Mouse (Mus musculus): ENCODE data around the gene Enthd1.

Gene Enthd1

DNA sequence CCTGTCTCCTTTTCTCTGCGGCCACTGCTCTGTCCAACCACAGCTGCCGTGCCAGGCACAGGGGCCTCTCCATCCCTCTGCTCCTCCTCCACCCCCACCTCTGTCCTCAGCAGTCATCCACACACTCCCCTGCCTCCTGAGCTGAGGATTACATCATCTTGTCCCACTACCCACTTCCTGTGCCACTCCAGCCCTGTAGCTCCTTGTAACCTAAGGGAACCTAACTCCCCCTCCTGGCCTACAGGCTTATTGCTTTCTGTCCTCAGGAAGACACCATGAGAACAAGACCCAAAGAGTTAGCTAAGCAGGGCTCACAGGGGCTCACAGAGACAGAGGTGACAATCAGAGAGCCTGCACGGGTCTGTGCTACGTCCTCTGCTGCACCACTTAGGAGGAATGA lies 73.5 kb downstream of the Enthd1 start:
- in situ Hi-C loops (cut with MboI, MseI): no loop called here

DNA sequence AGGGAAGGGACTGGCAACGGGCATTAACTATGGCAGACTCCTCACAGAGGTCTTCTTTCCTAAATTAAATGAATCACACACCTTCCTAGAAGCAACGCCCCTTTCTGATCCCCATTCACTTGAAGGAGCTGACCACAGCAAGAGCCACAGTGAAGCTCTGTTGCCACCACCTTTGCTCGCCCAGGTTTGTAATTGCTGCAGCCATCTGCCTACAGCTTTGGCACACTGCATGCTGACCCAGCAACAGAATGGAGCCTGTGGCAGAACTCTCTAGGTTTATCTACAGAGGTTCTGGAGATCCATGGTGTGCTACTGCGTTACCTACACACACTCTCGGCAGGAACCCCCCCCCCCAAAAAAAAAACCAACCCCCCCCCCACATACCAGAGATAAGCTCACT lies 74.8 kb downstream of the Enthd1 start:
- in situ Hi-C loops (cut with MboI, MseI): no loop called here

GRCm38 (mm10) chr15:80488658-80489057 lies 76.3 kb downstream of the Enthd1 start:
- in situ Hi-C loops (cut with MboI, MseI): no loop called here

- in situ Hi-C loops (cut with MboI, MseI): no loop called here
Observed at GRCm38 (mm10) chr15:80485601-80486000, 79.4 kb downstream of the Enthd1 start.

DNA sequence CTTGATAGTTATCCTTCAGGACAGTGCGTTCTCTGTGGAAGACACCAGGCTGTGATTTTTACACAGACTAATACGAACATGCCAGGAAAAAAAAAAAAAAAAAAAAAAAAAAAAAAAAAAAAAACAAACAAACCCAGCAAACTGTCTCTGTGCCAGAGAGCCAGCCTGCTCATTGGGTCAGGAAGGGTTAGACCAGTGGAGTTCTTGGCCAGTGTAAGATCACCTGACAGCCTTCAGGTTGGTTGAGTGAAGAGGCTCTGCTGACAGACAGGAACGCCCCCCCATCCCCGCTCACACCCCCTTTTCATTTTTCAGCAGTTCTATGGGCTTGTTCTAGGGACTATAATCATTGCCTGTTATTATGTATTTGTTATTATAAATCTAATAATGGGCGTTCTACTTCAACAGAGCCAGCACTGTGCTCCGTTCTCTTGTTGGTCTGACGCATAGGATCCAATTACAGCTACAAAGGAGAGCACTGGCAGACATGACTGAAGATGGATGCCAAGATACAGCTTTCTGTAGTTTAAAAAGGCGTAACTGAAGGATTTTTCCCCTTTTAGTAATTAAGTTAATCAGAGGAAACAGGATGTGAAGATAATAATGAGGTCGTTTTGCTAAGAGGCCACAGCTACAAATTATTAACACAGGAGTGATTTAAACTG lies 81.8 kb downstream of the Enthd1 start:
- in situ Hi-C loops (cut with MboI, MseI): no loop called here

DNA sequence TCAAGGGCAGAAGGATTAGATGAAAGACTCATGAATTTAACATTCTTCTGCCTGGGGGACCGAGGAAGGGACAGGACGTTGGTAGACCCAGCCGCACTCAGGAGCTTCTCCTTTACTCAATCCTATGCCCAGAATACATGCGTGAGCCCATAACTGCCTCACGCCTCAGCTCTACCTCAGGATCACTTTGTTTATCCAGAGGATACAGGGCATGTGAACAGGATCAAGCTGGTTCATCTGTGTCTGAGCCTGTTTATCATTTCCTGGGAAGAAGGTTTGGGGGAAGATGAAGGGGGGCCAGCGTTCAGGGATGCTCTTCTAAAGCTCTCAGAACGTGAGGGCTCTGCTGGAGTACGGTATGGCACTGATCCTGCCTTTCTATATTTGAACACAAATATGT lies 82.6 kb downstream of the Enthd1 start:
- in situ Hi-C loops (cut with MboI, MseI): no loop called here

- in situ Hi-C loops (cut with MboI, MseI): no loop called here
Observed at GRCm38 (mm10) chr15:80474429-80475002, 90.4 kb downstream of the Enthd1 start.

GRCm38 (mm10) chr15:80467876-80468275 lies 97.1 kb downstream of the Enthd1 start:
- in situ Hi-C loops (cut with MboI, MseI): no loop called here

DNA sequence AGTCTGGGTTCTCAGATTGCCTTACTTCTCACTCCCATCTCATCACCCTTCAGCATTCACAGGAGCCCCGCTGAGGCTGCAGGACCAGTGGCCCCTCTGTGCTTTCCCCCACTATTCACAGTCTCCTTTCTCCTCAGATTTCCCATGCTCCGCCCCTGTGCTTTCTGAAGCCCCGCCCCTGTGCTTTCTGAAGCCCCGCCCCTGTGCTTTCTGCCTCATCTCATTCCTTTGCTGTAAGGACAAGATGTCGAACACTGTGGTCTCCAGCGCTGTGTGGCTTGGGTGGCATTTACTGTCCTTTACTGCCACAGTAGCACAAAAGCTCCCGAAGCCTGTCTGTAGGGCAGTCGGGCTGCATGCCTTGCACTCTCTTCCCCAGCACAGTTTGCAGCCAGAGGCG lies 102.8 kb downstream of the Enthd1 start:
- in situ Hi-C loops (cut with MboI, MseI): no loop called here

DNA sequence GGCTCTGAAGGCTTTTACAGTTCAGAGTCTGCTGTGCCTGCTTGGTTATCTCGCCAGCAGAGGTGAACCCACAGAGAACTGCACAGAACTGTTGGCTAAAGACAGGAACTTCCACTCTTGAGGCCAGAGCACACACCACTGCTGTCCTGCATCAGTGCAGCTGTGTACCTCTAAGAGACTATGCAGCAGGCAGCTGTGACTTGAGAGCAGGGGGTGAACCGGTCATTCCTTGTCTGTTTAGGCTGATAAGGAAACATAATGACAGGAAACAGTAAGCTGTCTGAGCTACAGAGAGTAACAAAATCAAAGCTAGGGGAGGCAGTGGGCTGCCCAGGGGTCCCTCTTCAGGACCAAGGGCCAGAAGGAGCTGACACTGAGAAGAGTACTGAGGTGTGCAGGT lies 103.5 kb downstream of the Enthd1 start:
- in situ Hi-C loops (cut with MboI, MseI): no loop called here

- in situ Hi-C loops (cut with MboI, MseI): no loop called here
Observed at GRCm38 (mm10) chr15:80460011-80460410, 104.9 kb downstream of the Enthd1 start.

GRCm38 (mm10) chr15:80457984-80458383 lies 107.0 kb downstream of the Enthd1 start:
- in situ Hi-C loops (cut with MboI, MseI): no loop called here

DNA sequence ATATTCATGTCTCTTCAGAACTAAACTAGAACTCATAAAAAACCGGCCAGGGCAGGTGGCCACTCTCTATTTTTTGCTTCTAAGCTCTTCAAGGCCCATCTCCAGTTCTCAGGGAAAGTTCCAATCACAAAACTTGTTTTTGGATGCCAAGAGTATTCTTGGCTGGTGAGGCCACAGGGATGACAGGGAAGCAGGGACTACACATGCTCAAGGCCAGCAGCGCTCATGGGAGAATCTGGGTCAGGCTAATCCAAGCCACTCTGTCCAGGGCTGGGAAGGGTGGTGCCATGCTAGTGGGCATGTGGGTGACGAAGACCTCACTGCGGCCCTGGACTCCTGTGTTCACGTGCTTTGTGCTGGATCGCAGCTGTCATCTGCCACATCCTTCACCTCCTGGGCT lies 110.5 kb downstream of the Enthd1 start:
- in situ Hi-C loops (cut with MboI, MseI): no loop called here

- in situ Hi-C loops (cut with MboI, MseI): no loop called here
Observed at GRCm38 (mm10) chr15:80452425-80452824, 112.5 kb downstream of the Enthd1 start.

- in situ Hi-C loops (cut with MboI, MseI): no loop called here
Observed at GRCm38 (mm10) chr15:80445956-80446687, 118.8 kb downstream of the Enthd1 start.

DNA sequence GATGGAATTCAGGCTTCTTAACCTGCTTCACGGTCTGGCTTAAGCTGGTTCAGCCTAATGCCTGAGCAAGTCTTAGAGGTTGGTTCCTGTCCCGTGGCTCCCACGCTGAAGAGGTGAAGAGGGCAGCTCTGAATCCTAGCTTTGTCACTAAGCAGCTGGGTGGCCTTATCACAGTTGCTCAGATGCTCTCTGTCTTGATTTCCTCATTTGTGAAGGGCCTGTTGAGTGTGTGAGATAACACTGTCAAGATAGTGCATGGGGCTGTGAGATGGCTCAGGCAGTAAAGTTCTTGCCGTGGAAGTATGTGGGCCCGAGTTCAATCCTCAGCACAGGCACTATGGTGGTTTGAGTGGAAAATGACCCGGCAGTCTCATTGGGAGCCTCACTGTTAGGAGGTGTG lies 124.8 kb downstream of the Enthd1 start:
- in situ Hi-C loops (cut with MboI, MseI): no loop called here

DNA sequence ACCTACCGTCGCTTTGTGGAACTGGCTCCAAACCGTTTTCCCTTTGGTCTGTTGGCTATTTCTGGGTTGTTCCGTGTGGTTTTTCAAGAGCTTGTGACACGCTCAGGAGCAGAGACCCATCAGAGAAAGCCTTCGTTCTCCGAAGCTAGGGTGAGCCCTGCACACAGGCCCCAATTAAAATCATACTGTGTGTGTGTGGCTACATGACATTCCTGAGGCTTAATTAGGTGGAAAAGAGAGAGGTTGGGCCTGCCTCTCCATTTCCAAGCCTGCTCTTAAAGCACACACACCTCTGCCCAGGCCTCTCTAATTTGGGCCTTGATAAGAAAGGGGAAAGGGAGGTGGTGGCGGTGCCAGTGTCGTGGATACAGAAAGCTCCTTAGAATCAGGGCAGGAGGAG lies 126.5 kb downstream of the Enthd1 start:
- in situ Hi-C loops (cut with MboI, MseI): no loop called here

DNA sequence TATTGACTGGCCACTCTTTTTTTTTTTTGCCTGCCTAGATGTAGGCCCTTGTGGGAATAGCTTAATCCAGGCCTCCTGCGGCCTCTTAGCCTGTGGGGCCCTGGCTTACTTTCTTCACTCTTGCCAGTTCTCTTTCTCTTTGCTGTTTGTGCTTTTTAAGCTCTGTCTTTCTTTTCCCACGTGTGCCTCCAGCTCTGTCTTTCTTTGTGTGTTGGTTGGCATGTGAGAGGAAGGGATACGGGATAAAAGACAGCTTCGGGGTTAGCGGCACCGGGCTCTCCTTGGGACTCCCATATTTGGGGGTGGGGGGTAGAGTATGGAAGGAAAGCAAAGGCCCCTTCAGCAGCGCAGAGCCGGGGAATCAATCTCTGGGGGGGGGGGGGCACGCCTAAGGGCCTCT lies 127.0 kb downstream of the Enthd1 start:
- in situ Hi-C loops (cut with MboI, MseI): no loop called here

- in situ Hi-C loops (cut with MboI, MseI): no loop called here
Observed at GRCm38 (mm10) chr15:80436961-80437360, 128.0 kb downstream of the Enthd1 start.

- in situ Hi-C loops (cut with MboI, MseI): no loop called here
Observed at GRCm38 (mm10) chr15:80430324-80430723, 134.6 kb downstream of the Enthd1 start.

GRCm38 (mm10) chr15:80418146-80418545 lies 146.8 kb downstream of the Enthd1 start:
- in situ Hi-C loops (cut with MboI, MseI): loop anchor here (10.0 kb wide), 1 partner anchor 1733 kb away; no protein-coding TSS in a partner anchor

GRCm38 (mm10) chr15:80417066-80417465 lies 147.9 kb downstream of the Enthd1 start:
- in situ Hi-C loops (cut with MboI, MseI): loop anchor here (10.0 kb wide), 1 partner anchor 1732 kb away; no protein-coding TSS in a partner anchor

DNA sequence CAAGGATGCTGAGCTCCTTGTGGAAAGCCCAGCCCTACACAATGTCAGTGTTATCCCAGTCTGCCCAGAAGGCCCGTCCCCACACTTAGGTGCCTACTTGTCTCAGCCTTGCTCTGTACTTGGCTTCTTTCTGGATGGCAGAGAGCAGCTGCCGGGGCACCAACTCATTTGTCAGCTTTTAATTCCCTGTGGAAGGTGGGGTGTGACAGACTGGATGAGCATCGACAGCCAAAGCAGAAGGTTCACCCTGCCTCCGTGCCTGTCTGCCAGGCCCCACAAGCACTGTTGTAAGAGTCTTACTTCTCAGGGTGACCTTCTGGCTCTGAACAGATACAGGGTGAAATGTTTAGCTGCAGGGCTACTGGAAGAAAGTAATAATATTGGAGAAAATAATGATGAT lies 149.8 kb downstream of the Enthd1 start:
- in situ Hi-C loops (cut with MboI, MseI): loop anchor here (10.0 kb wide), 1 partner anchor 1730 kb away; no protein-coding TSS in a partner anchor

Data from regulatory T cell (primary cell).